Mouse (Mus musculus): ENCODE data around the gene Tspo.
A peak's percentile ranks its signal among the peaks of the same experiment; 100 is the strongest.

Gene Tspo

DNA sequence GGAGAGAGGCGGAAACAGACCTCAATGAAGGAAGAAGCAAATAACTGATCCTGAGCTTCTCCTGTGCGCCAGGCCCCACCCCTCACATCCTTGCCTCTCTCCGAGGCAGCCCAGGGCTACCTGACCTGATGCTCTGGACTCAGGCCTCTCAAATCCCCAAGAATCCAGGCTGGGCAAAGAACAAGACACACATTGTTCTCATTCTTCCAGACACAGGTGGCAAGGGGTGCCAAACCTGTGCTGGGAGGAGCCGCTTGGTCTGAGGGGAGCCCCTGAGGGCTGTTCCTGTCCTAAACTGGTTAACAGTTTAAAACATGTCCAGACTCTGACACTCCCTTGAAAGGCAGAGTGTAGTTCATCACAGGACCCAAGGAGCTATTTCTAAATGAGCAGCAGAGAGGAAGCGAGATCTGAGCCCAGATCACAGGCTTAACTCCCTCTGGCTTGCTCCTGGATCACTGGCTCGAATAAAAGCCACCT lies 21.4 kb downstream of the Tspo start:
- DNase-seq: no peak

GRCm38 (mm10) chr15:83590841-83591240 lies 27.4 kb downstream of the Tspo start:
- no peak for DNase-seq

- DNase-seq: no peak
Observed at GRCm38 (mm10) chr15:83591758-83592157, 28.4 kb downstream of the Tspo start.

DNA sequence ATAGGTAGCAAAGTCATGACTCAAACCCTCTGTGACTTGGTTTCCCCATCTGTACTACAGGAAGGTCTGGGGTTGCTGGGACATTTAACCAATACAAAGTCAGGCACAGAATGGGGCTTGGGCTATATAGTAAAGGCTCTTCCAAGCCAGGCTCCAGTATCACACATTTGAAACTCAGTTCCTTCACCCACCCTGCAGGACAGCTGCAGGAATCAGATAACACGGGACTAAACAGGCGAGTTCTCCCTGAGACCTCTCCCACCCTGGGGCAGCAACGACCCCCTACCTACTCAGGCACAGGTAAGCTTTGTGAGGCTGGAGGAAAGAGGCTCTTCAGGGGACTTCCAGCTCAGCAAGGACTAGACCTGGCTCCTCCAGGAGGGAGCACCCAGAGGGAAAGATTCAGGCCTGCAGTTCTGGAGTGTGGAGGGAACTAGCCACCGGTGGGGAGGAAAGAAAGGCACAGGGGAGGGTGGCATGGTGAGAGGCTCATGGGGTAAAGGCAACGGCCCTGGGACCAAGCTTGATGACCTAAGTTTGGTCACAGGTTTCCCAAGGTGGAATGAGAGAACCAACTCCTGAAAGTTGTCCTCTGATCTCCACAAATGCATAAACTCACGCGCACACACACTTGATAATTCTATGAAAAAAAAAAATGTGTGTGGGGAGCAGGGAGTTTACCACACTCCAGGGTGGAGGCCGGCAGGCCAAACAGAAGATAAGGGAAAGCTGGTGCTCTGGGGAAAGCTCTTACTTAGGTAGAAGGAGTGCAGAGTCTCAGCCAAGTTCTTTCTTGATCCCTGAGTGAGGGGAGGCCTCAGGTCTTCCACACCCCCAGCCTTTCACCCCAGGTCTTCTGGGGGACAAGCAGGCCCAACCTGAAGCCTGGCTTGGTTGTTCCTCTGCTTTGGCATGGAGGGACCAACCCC lies 29.1 kb downstream of the Tspo start:
- no peak for DNase-seq

GRCm38 (mm10) chr15:83593189-83593585 lies 29.8 kb downstream of the Tspo start:
- peak in 1 of 2 experiments; percentile 26 for DNase-seq

DNA sequence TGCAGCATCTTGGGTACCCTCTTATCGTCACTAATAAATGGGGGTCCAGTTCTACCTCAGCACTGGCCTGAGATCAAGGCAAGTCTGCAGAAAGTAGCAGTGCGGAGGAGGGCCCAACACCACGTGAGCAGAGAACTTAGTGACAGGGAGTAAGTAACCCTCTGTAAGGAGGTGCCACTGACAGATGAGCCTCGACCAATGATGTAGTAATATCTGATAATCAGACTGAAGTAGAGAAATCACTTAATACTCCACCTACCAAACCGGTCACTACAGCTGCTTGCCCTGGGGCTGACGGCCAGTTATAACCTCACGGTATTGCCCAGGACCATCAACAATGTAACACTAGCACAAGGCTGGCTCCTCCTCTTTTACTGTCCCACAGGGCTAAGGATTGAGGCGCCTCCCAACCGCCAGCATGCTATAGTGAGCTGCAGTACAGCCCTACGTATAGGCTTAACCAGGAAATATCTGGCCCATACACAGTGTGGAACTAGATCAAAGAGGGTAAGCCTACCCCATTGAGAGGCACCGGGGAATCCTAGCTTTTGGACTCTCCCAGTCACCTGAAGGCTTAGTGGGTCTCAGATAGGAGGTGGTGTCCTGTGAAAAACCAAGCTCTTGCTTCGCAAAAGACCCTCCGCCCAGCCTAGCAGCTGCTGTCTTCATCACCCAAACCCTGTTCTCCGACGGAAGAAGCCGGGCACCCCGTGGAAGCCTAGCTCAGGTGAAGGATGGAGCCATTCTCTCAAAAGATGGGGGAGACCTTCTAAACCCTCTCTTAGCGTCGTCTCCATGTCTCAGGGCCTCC lies 30.5 kb downstream of the Tspo start:
- DNase-seq: no peak

DNA sequence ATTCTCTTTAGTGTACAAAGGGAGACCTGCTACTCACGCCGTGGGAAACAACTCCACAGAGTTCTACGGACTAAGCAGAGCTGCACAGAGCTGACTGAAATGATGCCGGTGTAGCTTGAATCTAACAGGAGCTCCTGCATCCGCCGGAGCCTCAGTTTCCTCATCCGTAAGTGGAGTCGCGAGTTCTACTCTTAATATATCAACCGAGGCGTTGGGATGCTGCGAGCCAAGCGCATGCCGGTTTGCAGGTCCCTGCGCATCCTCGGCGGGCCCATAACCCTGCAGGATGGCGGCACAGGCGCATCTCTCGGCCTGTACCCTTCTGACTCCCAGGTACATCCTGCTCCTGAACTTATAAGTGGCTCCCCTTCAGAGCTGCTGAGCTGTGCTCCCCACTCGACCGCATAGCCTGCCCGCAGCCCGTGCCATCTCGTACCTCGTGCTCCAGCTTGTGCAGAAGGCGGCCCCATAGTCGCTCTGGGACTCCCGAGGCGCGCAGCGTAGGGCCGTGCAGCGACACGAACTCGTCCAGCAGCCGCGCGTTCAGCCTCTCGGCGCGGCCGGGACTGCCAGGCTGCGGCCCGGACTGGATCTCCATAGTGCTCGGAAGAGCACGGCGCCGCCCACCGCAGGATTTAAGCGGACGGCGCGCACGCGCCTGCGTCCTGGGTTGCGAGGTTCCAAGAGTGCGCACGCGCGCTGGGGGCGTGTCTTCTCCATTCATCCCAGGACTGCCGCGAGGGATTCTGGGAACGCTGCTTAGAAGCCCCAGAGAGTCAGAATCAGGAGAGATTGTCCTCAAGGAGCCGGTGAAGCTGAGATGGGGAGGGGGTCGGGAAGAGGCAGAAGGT lies 31.3 kb downstream of the Tspo start, which contains the start of gene Ttll12:
TSS of gene Ttll12 (minus strand) at position 645 of the 851 bp plus-strand sequence.
- DNase-seq: peak; percentile 98

DNA sequence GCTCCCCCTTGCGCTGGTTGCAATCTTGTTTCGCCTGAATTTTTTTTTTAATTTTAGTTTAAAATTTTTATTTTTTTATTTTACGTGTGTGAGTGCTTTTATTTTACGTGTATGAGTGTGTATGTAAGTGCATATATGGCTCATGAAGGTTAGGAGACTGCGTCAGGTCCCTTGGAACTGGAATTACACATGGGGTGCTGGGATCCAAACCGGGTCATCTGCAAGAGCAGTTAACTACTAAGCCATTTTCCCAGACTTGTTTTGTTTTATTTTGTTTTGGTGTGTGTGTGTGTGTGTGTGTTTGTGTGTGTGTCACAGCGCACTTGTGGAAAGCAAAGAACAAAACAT lies 31.9 kb downstream of the Tspo start:
- DNase-seq: no peak

- DNase-seq: no peak
Observed at GRCm38 (mm10) chr15:83596833-83597232, 33.4 kb downstream of the Tspo start.

GRCm38 (mm10) chr15:83601185-83601584 lies 37.8 kb downstream of the Tspo start:
- DNase-seq: no peak

DNA sequence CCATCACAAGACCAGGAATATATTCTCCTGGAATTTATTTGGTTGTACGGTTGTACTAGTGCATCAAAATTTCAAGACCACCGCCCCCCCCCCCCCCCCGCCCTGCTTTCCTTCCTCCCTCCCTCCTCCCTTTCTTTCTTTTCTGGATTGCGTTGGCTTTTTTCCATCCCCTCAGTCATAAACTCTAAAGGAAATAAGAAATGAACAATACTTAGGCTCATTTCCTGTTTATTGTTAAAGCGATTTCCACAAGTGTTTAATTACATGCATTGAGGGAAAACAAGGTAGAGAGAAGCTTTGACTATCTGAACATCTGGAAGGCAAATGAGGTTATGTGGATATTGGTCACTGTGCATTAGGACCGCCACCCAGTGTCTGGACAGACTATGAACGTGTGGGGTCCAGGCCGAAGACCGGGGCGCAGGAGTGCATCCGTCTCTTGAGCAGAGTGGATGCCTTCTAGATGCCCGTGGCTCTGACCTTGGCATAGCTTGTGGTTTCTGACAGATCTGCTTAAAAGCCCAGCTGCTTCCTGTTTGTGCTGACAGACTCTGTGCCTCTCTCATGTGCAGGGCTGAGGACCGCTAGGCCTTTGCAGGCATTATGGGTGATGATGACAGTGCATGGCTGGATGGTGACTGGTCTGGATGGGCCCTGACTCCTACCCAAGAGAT lies 39.1 kb downstream of the Tspo start:
- peak; percentile 22 to 58 for DNase-seq

- no peak for DNase-seq
Observed at GRCm38 (mm10) chr15:83603046-83603396, 39.6 kb downstream of the Tspo start.

GRCm38 (mm10) chr15:83603426-83603825 lies 40.0 kb downstream of the Tspo start:
- DNase-seq: no peak

- DNase-seq: peak in 1 of 2 experiments; percentile 50
Observed at GRCm38 (mm10) chr15:83606216-83606615, 42.8 kb downstream of the Tspo start.

GRCm38 (mm10) chr15:83606700-83607099 lies 43.3 kb downstream of the Tspo start:
- DNase-seq: no peak

DNA sequence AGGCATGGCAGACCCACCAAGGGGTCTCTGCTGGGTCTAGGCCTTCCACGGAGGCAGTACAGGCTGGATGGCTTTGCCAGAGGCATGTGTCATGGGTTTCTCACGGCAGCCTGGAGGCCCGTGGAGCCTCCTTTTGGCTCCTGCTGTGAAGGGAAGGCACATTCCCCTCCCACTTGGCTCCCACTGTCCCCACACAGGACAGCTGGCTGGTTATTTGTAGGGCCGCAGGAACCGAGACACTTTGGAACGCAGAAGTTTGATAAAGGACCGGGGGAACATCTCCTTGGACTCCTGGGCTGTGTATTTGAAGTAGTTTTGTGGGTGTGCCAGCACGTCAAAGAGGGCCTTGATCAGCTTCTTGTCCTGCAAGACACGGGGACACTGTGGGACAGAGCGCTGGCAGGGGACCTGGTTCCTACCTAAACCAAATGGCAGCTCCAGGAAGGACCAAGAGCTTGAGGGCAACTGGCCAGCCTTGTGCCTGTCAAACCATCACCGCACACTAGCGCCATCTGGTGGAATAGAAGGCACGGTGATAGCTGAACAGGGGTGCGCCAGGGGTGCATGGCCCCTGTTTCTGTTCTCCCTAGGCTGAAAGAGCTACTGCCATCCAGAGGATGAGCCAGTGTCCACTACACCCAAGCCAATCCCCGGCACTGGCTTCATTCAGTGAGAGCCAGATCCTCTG lies 43.9 kb downstream of the Tspo start:
- peak; percentile 79 to 84 for DNase-seq

- DNase-seq: no peak
Observed at GRCm38 (mm10) chr15:83615245-83615644, 51.9 kb downstream of the Tspo start.

All from kidney, postnatal 4 days (tissue).